Mouse (Mus musculus): ENCODE data around the gene Gm19935.

- no peak for TF ChIP-seq CTCF (IDR thresholded peaks at IDR 0.05; ENCODE audit: borderline replicate concordance, insufficient read depth, low read depth, low read length)
- no peak for TF ChIP-seq POLR2A (IDR thresholded peaks at IDR 0.05; ENCODE audit: borderline replicate concordance, insufficient read depth, low read length)
Observed at GRCm38 (mm10) chr8:90822443-90822842, 5.2 kb upstream of the Gm19935 start.

All from cerebellum, adult 2 months (tissue).